Mouse (Mus musculus) frontal cortex, postnatal 14 days (tissue): ENCODE data around the gene Pla2g2e.
"Not testable (repeated sequence)": the region's sequence is repeated elsewhere in the genome, so short reads cannot be mapped to it uniquely, and the experiment has no call there.

Source experiments
- DNase-seq, 2 experiments: peaks; one replicate each; pipeline ENCODE4 v3.0.0; 2022; ENCODE audit warnings: low spot score in 2 of 2

Pla2g2e gene

GRCm38 (mm10) chr4:138877731-138878130, at the start of gene Pla2g2e:
Gene Pla2g2e (plus strand): TSS chr4:138877942.
- DNase-seq = no peak

GRCm38 (mm10) chr4:138839806-138840205, 37.9 kb upstream of the Pla2g2e start:
- DNase-seq = no peak

- DNase-seq = no peak
Measured at GRCm38 (mm10) chr4:138840726-138841125, 37.0 kb upstream of the Pla2g2e start.

GRCm38 (mm10) chr4:138841386-138841785, 36.4 kb upstream of the Pla2g2e start:
- DNase-seq = peak; percentile 70 to 74

- peak; percentile 73 to 83 for DNase-seq
Measured at GRCm38 (mm10) chr4:138851463-138851862, 26.3 kb upstream of the Pla2g2e start.

GRCm38 (mm10) chr4:138852961-138853360, 24.8 kb upstream of the Pla2g2e start:
- no peak for DNase-seq

- DNase-seq = no peak
Measured at GRCm38 (mm10) chr4:138855092-138855632, 22.6 kb upstream of the Pla2g2e start.

- peak; percentile 56 to 62 for DNase-seq
Measured at GRCm38 (mm10) chr4:138856491-138856890, 21.3 kb upstream of the Pla2g2e start.

GRCm38 (mm10) chr4:138857576-138857975, 20.2 kb upstream of the Pla2g2e start:
- DNase-seq = no peak

- DNase-seq = peak in 1 of 2 experiments; percentile 60
Measured at GRCm38 (mm10) chr4:138858446-138858845, 19.3 kb upstream of the Pla2g2e start.

- no peak for DNase-seq
Measured at GRCm38 (mm10) chr4:138859245-138859644, 18.5 kb upstream of the Pla2g2e start.

GRCm38 (mm10) chr4:138859728-138860127, 18.0 kb upstream of the Pla2g2e start:
- DNase-seq = peak; percentile 64 to 69

- DNase-seq = no peak
Measured at GRCm38 (mm10) chr4:138863344-138863998, 14.3 kb upstream of the Pla2g2e start, which contains the start of gene Pla2g5. Gene Pla2g5 (minus strand): TSS chr4:138863482.

- no peak for DNase-seq
Measured at GRCm38 (mm10) chr4:138865092-138865491, 12.7 kb upstream of the Pla2g2e start.

GRCm38 (mm10) chr4:138865991-138866390, 11.8 kb upstream of the Pla2g2e start:
- DNase-seq = no peak

GRCm38 (mm10) chr4:138866413-138866812, 11.3 kb upstream of the Pla2g2e start:
- peak in 1 of 2 experiments; percentile 81 for DNase-seq

- no peak for DNase-seq
Measured at GRCm38 (mm10) chr4:138868666-138869065, 9.1 kb upstream of the Pla2g2e start.

GRCm38 (mm10) chr4:138873864-138874263, 3.9 kb upstream of the Pla2g2e start, which contains the start of gene Gm13030:
Gene Gm13030 (minus strand): TSS chr4:138873964.
- DNase-seq = no peak

GRCm38 (mm10) chr4:138875275-138875674, 2.5 kb upstream of the Pla2g2e start:
- not testable (repeated sequence) for DNase-seq

- no peak for DNase-seq
Measured at GRCm38 (mm10) chr4:138875986-138876385, 1.8 kb upstream of the Pla2g2e start.

- no peak for DNase-seq
Measured at GRCm38 (mm10) chr4:138878783-138879182, 1.0 kb downstream of the Pla2g2e start.

- DNase-seq = no peak
Measured at GRCm38 (mm10) chr4:138879808-138880207, 2.1 kb downstream of the Pla2g2e start.

- no peak for DNase-seq
Measured at GRCm38 (mm10) chr4:138880811-138881584, 3.3 kb downstream of the Pla2g2e start.
